Mouse (Mus musculus): ENCODE data around the gene Prr22. TPM values are rescaled to one million over a fixed set of nuclear protein-coding genes. Genes with fewer than 3 reads are reported as not detected.

Gene Prr22
- polyA plus RNA-seq, 1 experiment from 2014 or later = 1.0 TPM

- Histone ChIP-seq H3K4me2 (no peak overlapping the region), H3K4me3 (ENCODE audit: low read depth, low read length) (no peak overlapping the region), H3K9ac (ENCODE audit: low read length) (no peak overlapping the region), H3K9me3 (ENCODE audit: control insufficient read depth, low read length) (no peaks in the 10 kb centered on the region), H3K4me1 (ENCODE audit: control insufficient read depth, insufficient read depth, low read length) (no peaks in the 10 kb centered on the region), H3K36me3 (ENCODE audit: control insufficient read depth, insufficient read depth, low read length) (no peaks in the 10 kb centered on the region), H3K27me3 (ENCODE audit: control insufficient read depth, insufficient read depth, low read length) (no peaks in the 10 kb centered on the region), H3K27ac (ENCODE audit: low read depth, low read length) (no peak overlapping the region)
- ATAC-seq (ENCODE audit: low FRiP score) (no peak), DNase-seq (ENCODE audit: low spot score, missing footprints) (no peak)
- WGBS = 80% methylated on average over 10 of the region's 10 CpGs
Observed at GRCm38 (mm10) chr17:56738221-56738620, 31.8 kb upstream of the Prr22 start.

DNA sequence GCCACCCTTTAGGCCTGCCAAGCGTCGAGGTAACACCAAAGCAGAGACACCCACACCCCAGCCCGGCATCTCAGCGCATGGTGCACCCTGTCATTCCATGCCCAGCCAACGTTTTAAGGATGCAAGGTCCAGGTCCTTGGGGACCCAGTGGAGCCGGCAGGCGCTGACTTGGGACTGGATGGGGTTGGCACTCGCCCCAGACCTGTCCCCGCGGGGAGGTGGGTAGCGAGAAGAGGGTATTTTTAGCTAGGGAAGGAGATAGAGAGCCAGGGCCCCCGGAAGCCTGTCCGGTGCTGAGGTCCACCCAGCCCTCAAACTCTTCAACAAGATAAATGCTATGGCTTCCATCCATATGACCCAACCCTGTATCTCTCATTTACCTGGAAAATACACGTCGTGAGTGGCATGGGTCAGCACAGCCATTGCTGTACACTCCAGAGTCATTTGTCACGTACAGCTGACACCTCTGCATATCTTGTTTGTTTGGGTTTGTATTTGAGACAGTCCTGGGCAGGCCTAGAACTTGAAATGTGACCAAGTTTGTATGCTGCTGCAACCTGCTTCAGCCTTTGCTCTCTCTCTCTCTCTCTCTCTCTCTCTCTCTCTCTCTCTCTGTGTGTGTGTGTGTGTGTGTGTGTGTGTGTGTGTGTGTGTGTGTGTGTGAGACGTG, 29.8 kb upstream of the Prr22 start:
- Histone ChIP-seq H3K9me3 (ENCODE audit: control insufficient read depth, low read length) (no peaks in the 10 kb centered on the region), H3K9ac (ENCODE audit: low read length) (no peak overlapping the region), H3K27me3 (ENCODE audit: control insufficient read depth, insufficient read depth, low read length) (no peaks in the 10 kb centered on the region), H3K4me1 (ENCODE audit: control insufficient read depth, insufficient read depth, low read length) (no peaks in the 10 kb centered on the region), H3K27ac (ENCODE audit: low read depth, low read length) (no peak overlapping the region), H3K4me3 (ENCODE audit: low read depth, low read length) (no peak overlapping the region), H3K36me3 (ENCODE audit: control insufficient read depth, insufficient read depth, low read length) (no peaks in the 10 kb centered on the region), H3K4me2 (no peak overlapping the region)
- WGBS = 85% methylated on average over 17 of the region's 17 CpGs
- no peak for ATAC-seq (ENCODE audit: low FRiP score)
- DNase-seq (ENCODE audit: low spot score, missing footprints) = peak; percentile 54

GRCm38 (mm10) chr17:56740788-56741160, 29.3 kb upstream of the Prr22 start:
- peak; percentile 77 for DNase-seq (ENCODE audit: low spot score, missing footprints)
- H3K4me2 ChIP-seq = no peak overlapping the region
- no peak overlapping the region for H3K9ac ChIP-seq (ENCODE audit: low read length)
- no peak overlapping the region for H3K27ac ChIP-seq (ENCODE audit: low read depth, low read length)
- WGBS = 79% methylated on average over 17 of the region's 17 CpGs
- H3K36me3 ChIP-seq (ENCODE audit: control insufficient read depth, insufficient read depth, low read length) = no peaks in the 10 kb centered on the region
- H3K4me3 ChIP-seq (ENCODE audit: low read depth, low read length) = no peak overlapping the region
- H3K4me1 ChIP-seq (ENCODE audit: control insufficient read depth, insufficient read depth, low read length) = no peaks in the 10 kb centered on the region
- H3K27me3 ChIP-seq (ENCODE audit: control insufficient read depth, insufficient read depth, low read length) = no peaks in the 10 kb centered on the region
- no peak for ATAC-seq (ENCODE audit: low FRiP score)
- H3K9me3 ChIP-seq (ENCODE audit: control insufficient read depth, low read length) = no peaks in the 10 kb centered on the region

- Histone ChIP-seq H3K4me2 (no peak overlapping the region), H3K4me1 (ENCODE audit: control insufficient read depth, insufficient read depth, low read length) (no peaks in the 10 kb centered on the region), H3K27me3 (ENCODE audit: control insufficient read depth, insufficient read depth, low read length) (no peaks in the 10 kb centered on the region), H3K9me3 (ENCODE audit: control insufficient read depth, low read length) (no peaks in the 10 kb centered on the region), H3K4me3 (ENCODE audit: low read depth, low read length) (no peak overlapping the region), H3K9ac (ENCODE audit: low read length) (no peak overlapping the region), H3K36me3 (ENCODE audit: control insufficient read depth, insufficient read depth, low read length) (no peaks in the 10 kb centered on the region), H3K27ac (ENCODE audit: low read depth, low read length) (no peak overlapping the region)
- WGBS = 67% methylated on average over 5 of the region's 5 CpGs
- no peak for ATAC-seq (ENCODE audit: low FRiP score)
- no peak for DNase-seq (ENCODE audit: low spot score, missing footprints)
Observed at GRCm38 (mm10) chr17:56744173-56744572, 25.9 kb upstream of the Prr22 start.

DNA sequence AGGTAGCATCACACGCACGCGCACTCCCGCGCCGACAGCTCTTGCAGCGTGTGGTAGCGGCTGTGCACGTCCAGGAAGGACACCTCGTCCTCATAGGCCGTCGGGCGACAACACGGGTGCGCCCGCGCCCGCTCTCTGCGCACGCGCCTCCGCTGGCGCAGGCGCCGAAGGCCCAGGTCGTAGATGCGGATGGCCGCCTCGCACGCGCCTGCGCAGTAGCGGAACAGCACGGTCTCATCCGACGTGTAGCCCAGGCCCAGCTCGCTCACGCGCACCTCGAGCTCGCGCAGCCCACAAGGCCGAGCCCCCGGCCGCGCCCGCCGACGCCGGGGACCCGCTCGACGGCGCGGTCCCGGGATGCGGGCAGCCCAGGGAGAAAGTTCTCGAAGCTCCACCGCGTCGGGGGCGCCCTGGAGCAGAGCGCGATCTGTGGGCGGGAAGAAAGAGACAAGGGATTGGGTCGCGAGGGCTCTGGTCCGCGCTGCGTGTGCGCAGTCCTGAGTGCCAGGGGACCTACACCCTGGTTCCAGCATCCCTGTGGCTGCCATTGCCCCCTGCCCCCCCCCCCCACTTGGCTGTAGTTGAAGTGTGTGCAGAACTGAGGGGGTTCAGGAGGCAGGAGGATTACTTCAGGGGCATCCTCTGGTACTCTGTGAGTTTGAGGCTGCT, 18.5 kb upstream of the Prr22 start:
- ATAC-seq (ENCODE audit: low FRiP score) = peak; percentile 68
- H3K4me1 ChIP-seq (ENCODE audit: control insufficient read depth, insufficient read depth, low read length) = no peaks in the 10 kb centered on the region
- H3K27ac ChIP-seq (ENCODE audit: low read depth, low read length) = no peak overlapping the region
- H3K4me2 ChIP-seq = peak overlapping the region; percentile 33
- peaks cover 54% of the 10 kb centered on the region for H3K27me3 ChIP-seq (ENCODE audit: control insufficient read depth, insufficient read depth, low read length)
- no peaks in the 10 kb centered on the region for H3K9me3 ChIP-seq (ENCODE audit: control insufficient read depth, low read length)
- 20% methylated on average over 71 of the region's 71 CpGs for WGBS
- DNase-seq (ENCODE audit: low spot score, missing footprints) = peak; percentile 93
- H3K9ac ChIP-seq (ENCODE audit: low read length) = 0 out of 2 replicates have a peak overlapping the region, but pooled peaks have one; percentile 9
- peak overlapping the region; percentile 8; the same call in 1 of the 2 replicates for H3K4me3 ChIP-seq (ENCODE audit: low read depth, low read length)
- no peaks in the 10 kb centered on the region for H3K36me3 ChIP-seq (ENCODE audit: control insufficient read depth, insufficient read depth, low read length)

- Histone ChIP-seq H3K9ac (ENCODE audit: low read length) (no peak overlapping the region), H3K27ac (ENCODE audit: low read depth, low read length) (no peak overlapping the region), H3K4me1 (ENCODE audit: control insufficient read depth, insufficient read depth, low read length) (peaks cover 14% of the 10 kb centered on the region), H3K4me2 (no peak overlapping the region), H3K9me3 (ENCODE audit: control insufficient read depth, low read length) (no peaks in the 10 kb centered on the region), H3K4me3 (ENCODE audit: low read depth, low read length) (no peak overlapping the region), H3K36me3 (ENCODE audit: control insufficient read depth, insufficient read depth, low read length) (no peaks in the 10 kb centered on the region), H3K27me3 (ENCODE audit: control insufficient read depth, insufficient read depth, low read length) (peaks cover 67% of the 10 kb centered on the region)
- DNase-seq (ENCODE audit: low spot score, missing footprints) = no peak
- no peak for ATAC-seq (ENCODE audit: low FRiP score)
- 22% methylated on average over 15 of the region's 15 CpGs for WGBS
Observed at GRCm38 (mm10) chr17:56753452-56753851, 16.6 kb upstream of the Prr22 start.

DNA sequence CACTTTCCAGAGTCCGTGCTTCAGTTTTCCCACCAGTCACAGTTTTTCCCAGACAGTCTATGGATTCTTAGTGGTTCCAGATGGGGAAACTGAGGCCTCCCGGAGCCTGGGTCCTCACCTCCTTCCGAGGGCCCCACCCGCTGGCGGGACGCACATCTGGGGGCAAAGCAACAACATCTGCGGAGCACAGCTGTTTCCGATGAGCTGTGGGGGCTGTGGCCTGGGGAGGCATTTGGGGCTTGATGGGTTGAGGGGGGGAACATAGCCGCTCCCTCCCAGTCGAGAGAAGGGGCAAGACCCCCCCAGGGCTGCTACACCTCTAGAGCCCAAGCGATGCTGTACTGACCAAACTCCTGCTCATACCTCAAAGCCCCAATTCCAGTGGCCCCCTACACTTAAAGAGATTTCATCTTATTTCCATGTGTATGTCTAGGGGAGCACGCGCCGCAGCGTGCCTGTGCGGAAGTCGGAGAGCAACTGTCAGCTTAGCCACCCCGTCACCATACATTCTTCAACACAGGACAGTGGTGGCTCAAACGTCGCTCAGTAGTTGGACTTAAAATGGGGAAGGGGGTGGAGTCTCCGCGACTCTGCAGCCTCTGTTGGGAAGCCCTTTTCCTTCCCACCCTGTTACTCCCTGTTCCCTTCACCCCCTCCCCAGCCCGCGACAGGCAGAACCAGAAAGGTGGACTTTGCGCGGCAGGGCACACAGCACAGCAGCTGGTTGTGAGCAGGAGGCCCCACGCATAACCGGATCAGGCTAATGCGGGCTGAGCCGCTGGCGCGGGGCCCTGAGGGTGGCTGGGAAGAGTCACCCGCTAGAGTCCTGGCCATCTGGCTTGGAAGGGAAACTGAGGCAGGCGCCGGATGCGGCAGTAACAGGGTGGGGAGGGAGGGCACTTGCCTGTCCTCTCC, 15.5 kb upstream of the Prr22 start:
- Histone ChIP-seq H3K9me3 (ENCODE audit: control insufficient read depth, low read length) (no peaks in the 10 kb centered on the region), H3K4me3 (ENCODE audit: low read depth, low read length) (no peak overlapping the region), H3K36me3 (ENCODE audit: control insufficient read depth, insufficient read depth, low read length) (no peaks in the 10 kb centered on the region), H3K4me1 (ENCODE audit: control insufficient read depth, insufficient read depth, low read length) (peaks cover 14% of the 10 kb centered on the region), H3K9ac (ENCODE audit: low read length) (no peak overlapping the region), H3K27me3 (ENCODE audit: control insufficient read depth, insufficient read depth, low read length) (peaks cover 67% of the 10 kb centered on the region), H3K27ac (ENCODE audit: low read depth, low read length) (no peak overlapping the region), H3K4me2 (no peak overlapping the region)
- ATAC-seq (ENCODE audit: low FRiP score) (no peak), DNase-seq (ENCODE audit: low spot score, missing footprints) (peak; percentile 89)
- 13% methylated on average over 36 of the region's 36 CpGs for WGBS

DNA sequence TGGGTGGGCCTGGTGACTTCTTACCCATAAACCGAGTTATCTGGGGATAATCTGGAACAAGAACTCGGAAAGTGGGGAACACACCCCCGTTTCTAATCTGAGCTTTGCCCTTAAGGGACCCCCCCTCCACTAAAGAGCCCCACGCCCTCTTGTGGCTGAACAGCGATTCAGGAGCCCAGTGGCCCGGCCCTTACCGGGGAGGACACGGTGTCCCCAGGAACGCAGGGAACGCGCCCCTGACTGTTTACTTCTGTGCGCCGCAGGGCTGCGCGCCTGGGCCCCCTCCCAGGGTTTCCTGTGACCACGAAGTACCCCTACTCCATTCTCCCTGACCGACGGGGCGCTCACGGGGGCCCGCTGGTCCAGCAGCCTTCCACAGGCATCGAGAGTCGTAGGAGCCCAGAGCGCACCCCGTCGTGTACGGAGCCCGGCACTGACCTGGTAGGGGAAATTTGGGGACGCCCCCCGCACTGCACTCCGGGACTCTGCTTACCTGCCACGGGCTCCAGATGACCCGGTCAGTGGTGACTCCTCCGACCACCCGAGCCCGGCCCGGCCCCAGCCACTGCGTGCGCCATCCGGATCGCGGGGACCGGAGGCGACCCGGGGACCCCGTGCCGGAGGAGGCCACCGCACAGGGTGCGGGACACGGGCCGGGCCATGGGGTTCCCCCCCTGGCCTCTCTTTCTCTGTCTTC, 13.2 kb upstream of the Prr22 start:
- ATAC-seq (ENCODE audit: low FRiP score) (peak; percentile 6; the same call in 1 of the 2 replicates), DNase-seq (ENCODE audit: low spot score, missing footprints) (peak; percentile 89)
- peak overlapping the region; percentile 74 for H3K4me2 ChIP-seq
- H3K4me3 ChIP-seq (ENCODE audit: low read depth, low read length) = peak overlapping the region; percentile 38
- no peaks in the 10 kb centered on the region for H3K36me3 ChIP-seq (ENCODE audit: control insufficient read depth, insufficient read depth, low read length)
- WGBS = 1% methylated on average over 51 of the region's 51 CpGs
- H3K9ac ChIP-seq (ENCODE audit: low read length) = peak overlapping the region; percentile 60
- no peaks in the 10 kb centered on the region for H3K9me3 ChIP-seq (ENCODE audit: control insufficient read depth, low read length)
- no peak overlapping the region for H3K27ac ChIP-seq (ENCODE audit: low read depth, low read length)
- peaks cover 60% of the 10 kb centered on the region for H3K27me3 ChIP-seq (ENCODE audit: control insufficient read depth, insufficient read depth, low read length)
- H3K4me1 ChIP-seq (ENCODE audit: control insufficient read depth, insufficient read depth, low read length) = peaks cover 17% of the 10 kb centered on the region

All from midbrain, embryonic 11.5 days (tissue).